Mouse (Mus musculus): Measurements from ENCODE around the gene Slc17a7. TPM values are rescaled to one million over a fixed set of nuclear protein-coding genes. Genes with fewer than 3 reads are reported as not detected.

Gene Slc17a7
- polyA plus RNA-seq, 1 experiment from 2014 or later = 3.8 TPM

DNA sequence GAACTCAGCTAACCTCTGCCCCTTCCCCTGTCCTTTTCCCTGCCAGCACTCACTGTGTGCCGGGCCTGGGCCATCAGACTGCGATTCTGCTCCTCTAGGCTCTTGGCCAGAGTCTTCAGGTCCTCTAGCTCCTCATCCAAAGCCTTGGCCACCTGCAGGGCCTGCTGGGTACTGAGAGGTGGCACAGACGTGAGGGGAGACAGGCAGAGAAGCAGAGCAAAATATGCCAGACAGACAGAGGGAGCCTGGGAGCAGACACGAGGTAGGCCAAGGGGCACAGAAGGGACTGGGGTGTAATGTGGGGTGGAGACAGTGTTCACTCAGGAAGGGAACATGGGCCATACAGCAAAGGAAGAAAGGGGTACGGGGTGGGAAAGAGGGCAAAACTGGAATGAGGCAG, 29.7 kb downstream of the Slc17a7 start:
- no peak overlapping the region for H3K9ac ChIP-seq
- H3K4me1 ChIP-seq (replicated peaks) = peaks cover 23% of the 10 kb centered on the region
- no peak overlapping the region for H3K27ac ChIP-seq (ENCODE audit: poor library complexity, severe bottlenecking)
- WGBS = 60% methylated on average over 5 of the region's 5 CpGs
- H3K36me3 ChIP-seq = no peaks in the 10 kb centered on the region
- ATAC-seq (ENCODE audit: insufficient number of reproducible peaks, low FRiP score) = no peak
- H3K9me3 ChIP-seq (replicated peaks) = no peaks in the 10 kb centered on the region
- H3K4me3 ChIP-seq = no peak overlapping the region
- H3K27me3 ChIP-seq (replicated peaks) = peaks cover 68% of the 10 kb centered on the region
- H3K4me2 ChIP-seq = no peak overlapping the region

DNA sequence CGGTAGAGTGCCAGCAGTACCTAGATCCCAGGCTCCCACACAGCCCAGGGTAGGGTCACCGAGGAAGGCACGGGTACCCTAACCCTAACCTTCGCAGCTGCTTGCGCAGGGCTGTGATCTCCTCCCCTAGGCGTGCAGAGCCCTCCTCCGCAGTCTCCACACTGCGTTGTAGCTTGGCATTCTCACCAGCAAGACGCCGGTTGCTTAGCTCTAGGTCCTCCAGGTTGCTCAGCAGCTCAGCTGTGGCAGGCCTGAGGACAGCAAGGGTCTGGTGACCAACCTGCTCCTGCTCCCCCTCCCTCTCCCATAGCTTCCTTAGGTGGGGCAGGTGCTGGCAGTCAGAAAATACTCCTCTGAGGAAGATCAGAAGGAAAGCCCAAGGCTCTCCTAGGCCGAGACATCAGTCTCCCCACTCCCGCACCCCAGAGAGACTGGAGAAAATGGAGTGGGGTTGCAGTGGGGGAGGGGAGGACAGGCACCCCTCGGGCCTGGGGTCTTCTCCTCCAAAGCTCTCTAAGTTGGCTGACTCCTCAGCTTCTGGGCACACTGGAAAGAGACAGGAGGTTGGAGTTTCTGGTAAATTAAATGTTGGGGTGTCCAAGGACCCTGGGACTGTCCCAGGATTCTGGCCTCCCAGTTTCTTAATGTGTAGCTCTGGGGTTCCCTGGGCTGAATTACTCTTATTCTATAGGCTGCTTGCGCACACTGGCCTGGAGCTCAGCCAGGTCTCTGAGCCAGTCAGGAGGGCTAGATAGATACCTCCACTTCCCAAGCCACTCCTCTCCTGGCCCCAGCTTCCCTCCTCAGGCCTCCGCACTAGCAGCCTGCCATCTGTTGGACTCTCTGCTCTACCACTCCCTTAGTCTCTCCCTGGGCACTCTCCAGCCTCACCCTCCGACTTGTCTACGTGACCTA, 30.4 kb downstream of the Slc17a7 start:
- no peak for ATAC-seq (ENCODE audit: insufficient number of reproducible peaks, low FRiP score)
- 70% methylated on average over 17 of the region's 17 CpGs for WGBS

GRCm38 (mm10) chr7:45195341-45196175, 31.8 kb downstream of the Slc17a7 start:
- WGBS = 44% methylated on average over 13 of the region's 13 CpGs
- Histone ChIP-seq H3K4me2 (no peak overlapping the region), H3K9ac (no peak overlapping the region), H3K27me3 (replicated peaks) (peaks cover 62% of the 10 kb centered on the region), H3K36me3 (no peaks in the 10 kb centered on the region), H3K9me3 (replicated peaks) (no peaks in the 10 kb centered on the region), H3K27ac (ENCODE audit: poor library complexity, severe bottlenecking) (no peak overlapping the region), H3K4me3 (no peak overlapping the region), H3K4me1 (replicated peaks) (peaks cover 23% of the 10 kb centered on the region)
- ATAC-seq (ENCODE audit: insufficient number of reproducible peaks, low FRiP score) = no peak

More for the DNA sequence above, 30.4 kb downstream of the Slc17a7 start:
- Histone ChIP-seq H3K36me3 (no peaks in the 10 kb centered on the region), H3K27me3 (replicated peaks) (peaks cover 65% of the 10 kb centered on the region), H3K4me2 (no peak overlapping the region), H3K4me1 (replicated peaks) (peaks cover 23% of the 10 kb centered on the region), H3K9me3 (replicated peaks) (no peaks in the 10 kb centered on the region), H3K9ac (no peak overlapping the region), H3K27ac (ENCODE audit: poor library complexity, severe bottlenecking) (no peak overlapping the region), H3K4me3 (no peak overlapping the region)

DNA sequence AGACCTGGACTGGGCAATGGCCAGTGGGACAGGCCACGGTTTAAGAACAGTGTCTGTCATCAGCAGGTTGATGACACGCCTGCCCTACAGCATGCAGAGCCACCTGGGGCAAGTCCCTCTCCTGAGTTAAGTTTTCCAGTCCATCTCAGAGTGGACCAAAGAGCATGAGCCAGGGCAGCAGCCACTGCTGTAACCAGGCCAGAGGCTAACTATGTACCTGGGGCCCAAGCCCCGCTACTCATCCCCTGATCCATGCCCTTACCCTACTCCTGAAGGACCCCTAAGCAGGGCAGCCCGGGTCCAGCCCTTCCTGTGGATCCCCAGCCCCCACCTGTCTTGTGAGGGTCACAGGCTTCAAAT, 32.4 kb downstream of the Slc17a7 start:
- peaks cover 60% of the 10 kb centered on the region for H3K27me3 ChIP-seq (replicated peaks)
- H3K4me3 ChIP-seq = no peak overlapping the region
- 76% methylated on average over 4 of the region's 4 CpGs for WGBS
- H3K9ac ChIP-seq = no peak overlapping the region
- no peak overlapping the region for H3K27ac ChIP-seq (ENCODE audit: poor library complexity, severe bottlenecking)
- ATAC-seq (ENCODE audit: insufficient number of reproducible peaks, low FRiP score) = no peak
- no peak overlapping the region for H3K4me2 ChIP-seq
- H3K4me1 ChIP-seq (replicated peaks) = peaks cover 19% of the 10 kb centered on the region
- no peaks in the 10 kb centered on the region for H3K9me3 ChIP-seq (replicated peaks)
- H3K36me3 ChIP-seq = no peaks in the 10 kb centered on the region

- WGBS = 59% methylated on average over 5 of the region's 5 CpGs
These were observed 33.2 kb downstream of the Slc17a7 start for GRCm38 (mm10) chr7:45196994-45197393.

DNA sequence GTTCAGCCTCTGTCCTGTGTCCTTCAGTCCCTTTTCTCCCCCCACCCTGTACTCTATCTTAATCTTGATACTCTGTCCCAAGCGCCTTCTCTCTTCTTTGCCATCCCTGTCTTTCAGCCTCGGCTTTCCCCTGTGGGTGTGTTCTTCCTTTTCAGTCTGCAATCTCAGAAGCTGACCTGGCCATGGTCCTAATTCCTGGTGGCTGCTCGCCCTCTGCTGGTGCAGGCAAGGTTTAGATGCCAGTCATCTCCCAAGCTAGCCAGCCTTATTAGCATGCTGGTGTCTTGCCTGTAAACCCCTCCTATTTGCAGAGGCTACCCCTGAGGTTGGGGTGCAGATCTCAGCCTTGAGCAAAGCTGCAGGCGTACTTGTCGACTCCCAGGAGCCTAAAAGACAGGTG, 34.7 kb downstream of the Slc17a7 start:
- peaks cover 19% of the 10 kb centered on the region for H3K4me1 ChIP-seq (replicated peaks)
- H3K27ac ChIP-seq (ENCODE audit: poor library complexity, severe bottlenecking) = no peak overlapping the region
- no peak overlapping the region for H3K4me2 ChIP-seq
- H3K9me3 ChIP-seq (replicated peaks) = no peaks in the 10 kb centered on the region
- peak overlapping the region; percentile 59 for H3K9ac ChIP-seq
- H3K27me3 ChIP-seq (replicated peaks) = peaks cover 49% of the 10 kb centered on the region
- WGBS = 9% methylated on average over 5 of the region's 5 CpGs
- no peak for ATAC-seq (ENCODE audit: insufficient number of reproducible peaks, low FRiP score)
- no peak overlapping the region for H3K4me3 ChIP-seq
- H3K36me3 ChIP-seq = no peaks in the 10 kb centered on the region

More at GRCm38 (mm10) chr7:45196994-45197393, 33.2 kb downstream of the Slc17a7 start:
- peaks cover 54% of the 10 kb centered on the region for H3K27me3 ChIP-seq (replicated peaks)
- H3K4me2 ChIP-seq = no peak overlapping the region
- H3K9me3 ChIP-seq (replicated peaks) = no peaks in the 10 kb centered on the region
- peaks cover 12% of the 10 kb centered on the region for H3K4me1 ChIP-seq (replicated peaks)
- no peak overlapping the region for H3K9ac ChIP-seq
- H3K36me3 ChIP-seq = no peaks in the 10 kb centered on the region
- H3K4me3 ChIP-seq = no peak overlapping the region
- ATAC-seq (ENCODE audit: insufficient number of reproducible peaks, low FRiP score) = no peak
- H3K27ac ChIP-seq (ENCODE audit: poor library complexity, severe bottlenecking) = no peak overlapping the region

- H3K27ac ChIP-seq (ENCODE audit: poor library complexity, severe bottlenecking) = no peak overlapping the region
- H3K27me3 ChIP-seq (replicated peaks) = peaks cover 47% of the 10 kb centered on the region
- no peaks in the 10 kb centered on the region for H3K9me3 ChIP-seq (replicated peaks)
- WGBS = 72% methylated on average over 11 of the region's 11 CpGs
- H3K4me2 ChIP-seq = no peak overlapping the region
- H3K36me3 ChIP-seq = no peaks in the 10 kb centered on the region
- H3K9ac ChIP-seq = no peak overlapping the region
- peaks cover 19% of the 10 kb centered on the region for H3K4me1 ChIP-seq (replicated peaks)
- no peak for ATAC-seq (ENCODE audit: insufficient number of reproducible peaks, low FRiP score)
- H3K4me3 ChIP-seq = no peak overlapping the region
These were observed 35.2 kb downstream of the Slc17a7 start for GRCm38 (mm10) chr7:45198961-45199360.

- Histone ChIP-seq H3K4me1 (replicated peaks) (peaks cover 9% of the 10 kb centered on the region), H3K4me3 (no peak overlapping the region), H3K27me3 (replicated peaks) (peaks cover 34% of the 10 kb centered on the region), H3K9me3 (replicated peaks) (no peaks in the 10 kb centered on the region), H3K9ac (peak overlapping the region; percentile 13; the same call in 1 of the 2 replicates), H3K36me3 (no peaks in the 10 kb centered on the region), H3K27ac (ENCODE audit: poor library complexity, severe bottlenecking) (no peak overlapping the region), H3K4me2 (no peak overlapping the region)
- 17% methylated on average over 10 of the region's 10 CpGs for WGBS
- ATAC-seq (ENCODE audit: insufficient number of reproducible peaks, low FRiP score) = no peak
These were observed 38.9 kb downstream of the Slc17a7 start for GRCm38 (mm10) chr7:45202654-45203053.

DNA sequence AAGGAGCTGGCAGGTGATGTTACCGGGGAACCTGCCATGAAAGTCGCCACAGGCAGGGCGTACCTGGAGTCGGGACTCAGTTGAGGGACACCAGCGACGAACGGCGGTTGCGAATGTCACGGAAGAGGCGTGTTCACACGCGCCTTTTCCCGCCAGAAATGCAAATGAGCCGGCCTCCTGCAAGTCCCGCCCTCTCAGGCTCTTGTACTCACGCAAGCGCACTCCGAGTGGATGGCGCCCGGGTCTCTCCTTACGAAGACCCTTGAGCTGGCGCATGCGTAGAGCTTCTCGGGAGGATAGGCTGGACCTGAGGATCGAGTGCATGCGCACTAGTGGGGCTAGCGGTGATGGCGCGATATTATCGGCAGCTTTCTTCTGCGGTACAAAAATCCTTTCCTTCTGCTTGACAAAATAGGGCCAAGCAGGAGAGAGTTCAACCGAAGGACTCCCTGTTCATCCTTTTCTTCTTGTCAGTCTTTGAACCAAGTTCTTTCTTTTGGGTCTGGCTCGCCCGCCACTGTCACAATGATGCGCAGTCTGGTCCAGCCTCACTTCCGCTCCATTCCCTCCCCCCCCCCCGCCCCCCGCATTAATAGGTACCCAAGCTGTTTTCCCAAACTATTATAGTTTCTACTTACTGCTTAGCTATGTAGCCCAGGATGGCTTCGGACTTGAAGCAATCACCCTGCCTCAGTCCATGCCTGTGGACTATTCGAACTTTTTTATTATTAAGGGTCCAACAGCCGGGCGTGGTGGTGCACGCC, 40.8 kb downstream of the Slc17a7 start, which contains the start of gene Ccdc155:
Gene Ccdc155 (minus strand): TSS at position 513 of the 764 bp plus-strand sequence.
- peaks cover 9% of the 10 kb centered on the region for H3K4me1 ChIP-seq (replicated peaks)
- peak within 1 kb of the TSS; percentile 57 for H3K9ac ChIP-seq
- WGBS = 8% methylated on average over 44 of the region's 44 CpGs
- no peaks in the 10 kb centered on the region for H3K36me3 ChIP-seq
- peak within 1 kb of the TSS; percentile 68 for H3K4me2 ChIP-seq
- H3K27me3 ChIP-seq (replicated peaks) = peaks cover 29% of the 10 kb centered on the region
- peak within 1 kb of the TSS; percentile 47 for H3K4me3 ChIP-seq
- no peaks in the 10 kb centered on the region for H3K9me3 ChIP-seq (replicated peaks)
- no peak within 1 kb of the TSS for H3K27ac ChIP-seq (ENCODE audit: poor library complexity, severe bottlenecking)
- peak; percentile 88 for ATAC-seq (ENCODE audit: insufficient number of reproducible peaks, low FRiP score)

GRCm38 (mm10) chr7:45208260-45208659, 44.5 kb downstream of the Slc17a7 start:
- no peak for ATAC-seq (ENCODE audit: insufficient number of reproducible peaks, low FRiP score)
- WGBS = 72% methylated on average over 6 of the region's 6 CpGs
- no peaks in the 10 kb centered on the region for H3K36me3 ChIP-seq
- H3K9me3 ChIP-seq (replicated peaks) = no peaks in the 10 kb centered on the region
- H3K9ac ChIP-seq = no peak overlapping the region
- peaks cover 6% of the 10 kb centered on the region for H3K4me1 ChIP-seq (replicated peaks)
- no peak overlapping the region for H3K27ac ChIP-seq (ENCODE audit: poor library complexity, severe bottlenecking)
- H3K4me3 ChIP-seq = no peak overlapping the region
- no peak overlapping the region for H3K4me2 ChIP-seq
- H3K27me3 ChIP-seq (replicated peaks) = peaks cover 37% of the 10 kb centered on the region

All from heart, embryonic 12.5 days (tissue).